Comparison of ENCODE assay signal across 16 mouse cellular contexts in genomic region chr1:149809527-149809926, GRCm38 (mm10).
A peak's percentile ranks its signal among the peaks of the same experiment; 100 is the strongest.
DNase-seq lines count a peak whose midpoint lies in the region; ATAC-seq and TF ChIP-seq lines count a peak whose summit lies in the region.
"Had no signal": no experiment of that assay in that cellular context is flagged by ENCODE, and none has a peak within 500 bp of the region (broad histone marks: within the 10 kb centered on the region; RNA-seq: fewer than 3 reads in every experiment).

No protein-coding gene starts in this region.

- no peak for ATAC-seq in erythroid progenitor cell, adult 5-6 weeks (replicated peaks; ENCODE audit: low FRiP score, poor library complexity, severe bottlenecking)
- ATAC-seq: CD4-positive, CD25-positive, alpha-beta regulatory T cell, adult 4 months had no signal

- peak; percentile 51 for TF ChIP-seq CTCF in gastrocnemius, adult 2 months (IDR thresholded peaks at IDR 0.05)
- TF ChIP-seq CTCF in liver, adult 2 months (IDR thresholded peaks at IDR 0.05; ENCODE audit: low read depth, low read length), result peak; percentile 28

- H3K36me3 ChIP-seq in liver, adult 2 months (ENCODE audit: control insufficient read depth, insufficient read depth, low read length), result no peaks in the 10 kb centered on the region
- H3K36me3 ChIP-seq: heart, embryonic 10.5 days; hindbrain, embryonic 15.5 days; limb, embryonic 12.5 days had no signal

- H3K4me1 ChIP-seq in liver, adult 2 months (ENCODE audit: control insufficient read depth, insufficient read depth, low read length), result no peaks in the 10 kb centered on the region
- H3K4me1 ChIP-seq: heart, embryonic 10.5 days; hindbrain, embryonic 15.5 days; limb, embryonic 12.5 days had no signal

- WGBS in liver, adult 2 months, result 74% methylated on average over 1 of the region's 1 CpGs

- H3K27me3 ChIP-seq in liver, adult 2 months (ENCODE audit: control insufficient read depth, insufficient read depth, low read length), result no peaks in the 10 kb centered on the region
- H3K27me3 ChIP-seq: hindbrain, embryonic 15.5 days; limb, embryonic 12.5 days had no signal

- TF ChIP-seq POLR2A in liver, adult 2 months (IDR thresholded peaks at IDR 0.05; ENCODE audit: extremely low read depth, insufficient read depth, low read length), result no peak

- no peak overlapping the region for H3K4me3 ChIP-seq in gastrocnemius, adult 2 months
- no peak overlapping the region for H3K4me3 ChIP-seq in liver, adult 2 months (ENCODE audit: insufficient read depth, low read depth, low read length)
- H3K4me3 ChIP-seq: heart, embryonic 10.5 days; hindbrain, embryonic 15.5 days; limb, embryonic 12.5 days had no signal

- no peak overlapping the region for H3K27ac ChIP-seq in gastrocnemius, adult 2 months
- no peak overlapping the region for H3K27ac ChIP-seq in liver, adult 2 months (replicated peaks; ENCODE audit: insufficient read depth, low read depth, low read length)
- H3K27ac ChIP-seq: heart, embryonic 10.5 days; hindbrain, embryonic 15.5 days; limb, embryonic 12.5 days had no signal

- H3K79me2 ChIP-seq in liver, adult 2 months (ENCODE audit: control insufficient read depth, insufficient read depth, low read length), result no peaks in the 10 kb centered on the region

- DNase-seq in gastrocnemius, adult 2 months, result no peak
- DNase-seq in gastrocnemius, postnatal 10 days, result no peak
- no peak for DNase-seq in liver, adult 2 months (ENCODE audit: extremely low read depth, low read depth, low spot score)
- DNase-seq in liver (no peak), A20 (ENCODE audit: low read depth, low spot score) (peak; percentile 22)
- DNase-seq in brain, adult 2 months (ENCODE audit: low read depth, low spot score), result peak; percentile 22
- no peak for DNase-seq in adrenal gland, postnatal 10 days
- DNase-seq: cerebellum, adult 18-20 months; kidney, postnatal 10 days; right cerebral cortex, postnatal 4 days; thymus, postnatal 36 days had no signal

- intact Hi-C loops in gastrocnemius, adult 2 months (cut with DNase I), result no loop called here

- H3K9ac ChIP-seq in liver, adult 2 months (ENCODE audit: low read depth, low read length), result no peak overlapping the region
- H3K9ac ChIP-seq: hindbrain, embryonic 15.5 days; limb, embryonic 12.5 days had no signal

Comparison
In these comparisons a context has a peak if more than half of its experiments do, and no peak if none do; other contexts are left out.
1. DNase-seq: peak in A20 (single experiment) and brain, adult 2 months (single experiment); none in gastrocnemius, adult 2 months (single experiment), gastrocnemius, postnatal 10 days (single experiment), liver, adult 2 months (single experiment), liver (single experiment) and adrenal gland, postnatal 10 days (single experiment).